Mouse (Mus musculus): ENCODE results near the gene Cpb2. TPM values are rescaled to one million over a fixed set of nuclear protein-coding genes. Genes with fewer than 3 reads are reported as not detected.

Cpb2 gene
- total RNA-seq, 2 experiments from 2014 or later: 21.6 to 49.2 TPM

Small RNA genes lying within 50 kb of the gene (microRNA-seq; reads per million reads assigned to microRNA genes)
- not detected for gene Gm44482

Other genes with a start within 250 kb of the Cpb2 start
- 1 to 10 TPM; 1.4 to 1.8 TPM for gene Rubcnl, start 226.3 kb upstream of the Cpb2 start, total RNA-seq (2021)
- not detected for gene Lrrc63, start 111.4 kb upstream of the Cpb2 start, total RNA-seq (2021)
- gene Lcp1, start 111.2 kb upstream of the Cpb2 start, total RNA-seq (2021): 10 to 100 TPM; 24.7 to 28.1 TPM
- gene Zc3h13, start 42.1 kb downstream of the Cpb2 start, total RNA-seq (2021): 10 to 100 TPM; 24.8 to 29.4 TPM
- gene Siah3, start 213.7 kb downstream of the Cpb2 start, total RNA-seq (2021): under 1 TPM; 0.27 to 0.63 TPM